Mouse (Mus musculus) fibroblast of lung, adult 2 months (primary cell): ENCODE data around the gene Thg1l.

Source experiments
- DNase-seq: peaks from one replicate; pipeline ENCODE4 v3.0.0-alpha.2; 2011; ENCODE audit warnings: low read depth

The Thg1l gene

GRCm38 (mm10) chr11:45955127-45955627, at the start of gene Thg1l:
TSS of gene Thg1l (minus strand) at chr11:45955494.
- peak; percentile 80 for DNase-seq

GRCm38 (mm10) chr11:45992087-45992486, 36.8 kb upstream of the Thg1l start:
- no peak for DNase-seq

GRCm38 (mm10) chr11:45991604-45992003, 36.3 kb upstream of the Thg1l start:
- DNase-seq = no peak

GRCm38 (mm10) chr11:45980893-45981253, 25.6 kb upstream of the Thg1l start:
- DNase-seq = no peak

GRCm38 (mm10) chr11:45979946-45980892, 24.9 kb upstream of the Thg1l start, which contains the start of gene Sox30:
TSS of gene Sox30 (plus strand) at chr11:45980310.
- DNase-seq = no peak

- DNase-seq = no peak
These were observed 20.8 kb upstream of the Thg1l start for GRCm38 (mm10) chr11:45976061-45976460.

- no peak for DNase-seq
These were observed 19.2 kb upstream of the Thg1l start for GRCm38 (mm10) chr11:45974466-45974865.

- DNase-seq = no peak
These were observed 18.3 kb upstream of the Thg1l start for GRCm38 (mm10) chr11:45973635-45974034.

- DNase-seq = no peak
These were observed 13.2 kb upstream of the Thg1l start for GRCm38 (mm10) chr11:45968466-45968865.

GRCm38 (mm10) chr11:45966896-45967295, 11.6 kb upstream of the Thg1l start:
- no peak for DNase-seq

GRCm38 (mm10) chr11:45960003-45960402, 4.7 kb upstream of the Thg1l start:
- DNase-seq = no peak

- DNase-seq = no peak
These were observed 4.3 kb upstream of the Thg1l start for GRCm38 (mm10) chr11:45959598-45959997.

GRCm38 (mm10) chr11:45947491-45947890, 7.8 kb downstream of the Thg1l start:
- DNase-seq = no peak

- no peak for DNase-seq
These were observed 8.5 kb downstream of the Thg1l start for GRCm38 (mm10) chr11:45946796-45947195.

GRCm38 (mm10) chr11:45944643-45945156, 10.6 kb downstream of the Thg1l start, which contains the start of gene Lsm11:
TSS of gene Lsm11 (minus strand) at chr11:45944935.
- peak; percentile 79 for DNase-seq

- no peak for DNase-seq
These were observed 11.2 kb downstream of the Thg1l start for GRCm38 (mm10) chr11:45943891-45944642.

GRCm38 (mm10) chr11:45943108-45943705, 12.1 kb downstream of the Thg1l start:
- DNase-seq = peak; percentile 34

GRCm38 (mm10) chr11:45942281-45942680, 13.0 kb downstream of the Thg1l start:
- DNase-seq = no peak

GRCm38 (mm10) chr11:45938917-45939316, 16.4 kb downstream of the Thg1l start:
- DNase-seq = no peak

GRCm38 (mm10) chr11:45937478-45937877, 17.8 kb downstream of the Thg1l start:
- DNase-seq = no peak

- DNase-seq = no peak
These were observed 22.5 kb downstream of the Thg1l start for GRCm38 (mm10) chr11:45932771-45933170.

GRCm38 (mm10) chr11:45929541-45929940, 25.8 kb downstream of the Thg1l start:
- no peak for DNase-seq
